Mouse (Mus musculus) stomach, embryonic 16.5 days (tissue): ENCODE data around the gene Hhat. TPM values are rescaled to one million over a fixed set of nuclear protein-coding genes. Genes with fewer than 3 reads are reported as not detected.

Experiments used
- ATAC-seq: fragments of 200-750 bp; cut with Nextera tagmentation; 2 replicates; pipeline ENCODE4 v1.8.0; 2017; ENCODE audit warnings: moderate number of reproducible peaks, moderate TSS enrichment; ENCODE audit not compliant: insufficient read depth, low FRiP score
- H3K27ac ChIP-seq: fragments of 300-500 bp; sonication (generic); 2 replicates; pipeline ENCODE4 v1.5.1; 2014; ENCODE audit warnings: low read length
- H3K27me3 ChIP-seq: fragments of 300-500 bp; sonication (generic); 2 replicates; pipeline ENCODE4 v1.6.1; 2014; ENCODE audit warnings: low read length, control low read depth, mixed read lengths; ENCODE audit not compliant: control insufficient read depth, insufficient read depth
- H3K36me3 ChIP-seq: fragments of 300-500 bp; sonication (generic); 2 replicates; pipeline ENCODE4 v1.6.1; 2014; ENCODE audit warnings: low read length; ENCODE audit not compliant: control insufficient read depth, insufficient read depth
- H3K4me1 ChIP-seq: fragments of 300-500 bp; sonication (generic); 2 replicates; pipeline ENCODE4 v1.6.1; 2014; ENCODE audit warnings: low read length, control low read depth, mixed read lengths; ENCODE audit not compliant: control insufficient read depth, insufficient read depth
- H3K4me2 ChIP-seq: fragments of 300-500 bp; sonication (generic); 2 replicates; pipeline ENCODE4 v1.6.1; 2014; ENCODE audit warnings: low read depth, low read length, mixed read lengths
- H3K4me3 ChIP-seq: fragments of 300-500 bp; sonication (generic); replicated peaks from 2 replicates; pipeline ENCODE4 v1.5.1; 2014; ENCODE audit warnings: mild to moderate bottlenecking, low read length
- H3K9ac ChIP-seq: fragments of 300-500 bp; sonication (generic); 2 replicates; pipeline ENCODE4 v1.6.1; 2014; ENCODE audit warnings: low read length
- H3K9me3 ChIP-seq: fragments of 300-500 bp; sonication (generic); replicated peaks from 2 replicates; pipeline ENCODE4 v1.6.1; 2016; ENCODE audit warnings: low read length, control low read depth; ENCODE audit not compliant: control insufficient read depth
- WGBS: fragments of 180-500 bp; shearing (Covaris S2); extraction: QIAGEN DNeasy Blood & Tissue Kit; methylation state at CpG from one replicate; pipeline ENCODE4 v1.1.7; 2014; 5-methylcytosine and 5-hydroxymethylcytosine counted together
- polyA plus RNA-seq: library from polyadenylated mRNA; unstranded; fragments of >200 nt; fragmentation: Nextera tagmentation; extraction: Ambion mirVana; gene quantifications from 2 replicates; pipeline ENCODE4 v1.2.1, GENCODE M21; 2015

The Hhat gene
- polyA plus RNA-seq, 1 experiment from 2014 or later = 8.9 TPM

- H3K4me3 ChIP-seq = no peak overlapping the region
- no peak overlapping the region for H3K9ac ChIP-seq
- H3K4me1 ChIP-seq = peaks cover 2% of the 10 kb centered on the region; the same call in 1 of the 2 replicates
- ATAC-seq = no peak
- H3K36me3 ChIP-seq = no peaks in the 10 kb centered on the region
- WGBS = 66% methylated on average over 7 of the region's 7 CpGs
- no peaks in the 10 kb centered on the region for H3K9me3 ChIP-seq
- H3K27me3 ChIP-seq = no peaks in the 10 kb centered on the region
- no peak overlapping the region for H3K4me2 ChIP-seq
- no peak overlapping the region for H3K27ac ChIP-seq
Measured at GRCm38 (mm10) chr1:192730517-192730916, 40.5 kb downstream of the Hhat start.

GRCm38 (mm10) chr1:192726996-192727624 is 43.9 kb downstream of the Hhat start:
- no peak overlapping the region for H3K4me2 ChIP-seq
- H3K36me3 ChIP-seq = no peaks in the 10 kb centered on the region
- no peaks in the 10 kb centered on the region for H3K9me3 ChIP-seq
- ATAC-seq = peak; percentile 62; the same call in 1 of the 2 replicates
- H3K4me3 ChIP-seq = no peak overlapping the region
- H3K9ac ChIP-seq = no peak overlapping the region
- no peaks in the 10 kb centered on the region for H3K4me1 ChIP-seq
- 56% methylated on average over 11 of the region's 11 CpGs for WGBS
- no peaks in the 10 kb centered on the region for H3K27me3 ChIP-seq
- H3K27ac ChIP-seq = no peak overlapping the region

GRCm38 (mm10) chr1:192722147-192722546 is 48.9 kb downstream of the Hhat start:
- no peak for ATAC-seq
- Histone ChIP-seq H3K9me3 (no peaks in the 10 kb centered on the region), H3K27ac (no peak overlapping the region), H3K27me3 (no peaks in the 10 kb centered on the region), H3K4me3 (no peak overlapping the region), H3K4me1 (no peaks in the 10 kb centered on the region), H3K36me3 (no peaks in the 10 kb centered on the region), H3K4me2 (no peak overlapping the region), H3K9ac (no peak overlapping the region)
- WGBS = 31% methylated on average over 5 of the region's 5 CpGs

- H3K9me3 ChIP-seq = no peaks in the 10 kb centered on the region
- no peaks in the 10 kb centered on the region for H3K27me3 ChIP-seq
- H3K9ac ChIP-seq = no peak overlapping the region
- WGBS = 85% methylated on average over 10 of the region's 10 CpGs
- ATAC-seq = no peak
- no peaks in the 10 kb centered on the region for H3K4me1 ChIP-seq
- H3K27ac ChIP-seq = no peak overlapping the region
- no peaks in the 10 kb centered on the region for H3K36me3 ChIP-seq
- no peak overlapping the region for H3K4me3 ChIP-seq
- no peak overlapping the region for H3K4me2 ChIP-seq
Measured at GRCm38 (mm10) chr1:192720156-192720555, 50.9 kb downstream of the Hhat start.

- 34% methylated on average over 3 of the region's 3 CpGs for WGBS
- Histone ChIP-seq H3K27ac (no peak overlapping the region), H3K4me1 (no peaks in the 10 kb centered on the region), H3K36me3 (no peaks in the 10 kb centered on the region), H3K27me3 (no peaks in the 10 kb centered on the region), H3K4me3 (no peak overlapping the region), H3K4me2 (no peak overlapping the region), H3K9ac (no peak overlapping the region), H3K9me3 (no peaks in the 10 kb centered on the region)
- no peak for ATAC-seq
Measured at GRCm38 (mm10) chr1:192711779-192712348, 59.2 kb downstream of the Hhat start.

- no peak overlapping the region for H3K9ac ChIP-seq
- no peaks in the 10 kb centered on the region for H3K36me3 ChIP-seq
- no peak overlapping the region for H3K4me2 ChIP-seq
- H3K27me3 ChIP-seq = no peaks in the 10 kb centered on the region
- no peaks in the 10 kb centered on the region; the same call in 1 of the 2 replicates for H3K4me1 ChIP-seq
- H3K27ac ChIP-seq = no peak overlapping the region
- no peak for ATAC-seq
- no peaks in the 10 kb centered on the region for H3K9me3 ChIP-seq
- no peak overlapping the region for H3K4me3 ChIP-seq
- 80% methylated on average over 8 of the region's 8 CpGs for WGBS
Measured at GRCm38 (mm10) chr1:192700339-192701073, 70.5 kb downstream of the Hhat start.

- no peak overlapping the region for H3K4me2 ChIP-seq
- H3K36me3 ChIP-seq = no peaks in the 10 kb centered on the region
- no peaks in the 10 kb centered on the region; the same call in 1 of the 2 replicates for H3K4me1 ChIP-seq
- H3K9ac ChIP-seq = no peak overlapping the region
- H3K9me3 ChIP-seq = no peaks in the 10 kb centered on the region
- H3K4me3 ChIP-seq = no peak overlapping the region
- no peak overlapping the region for H3K27ac ChIP-seq
- H3K27me3 ChIP-seq = no peaks in the 10 kb centered on the region
- ATAC-seq = no peak
Measured at GRCm38 (mm10) chr1:192699101-192699500, 71.9 kb downstream of the Hhat start.

GRCm38 (mm10) chr1:192696371-192696863 is 74.6 kb downstream of the Hhat start:
- H3K36me3 ChIP-seq = no peaks in the 10 kb centered on the region
- no peak overlapping the region for H3K9ac ChIP-seq
- no peak overlapping the region for H3K4me3 ChIP-seq
- no peak for ATAC-seq
- H3K9me3 ChIP-seq = no peaks in the 10 kb centered on the region
- no peak overlapping the region for H3K27ac ChIP-seq
- WGBS = 65% methylated on average over 1 of the region's 1 CpGs
- no peak overlapping the region for H3K4me2 ChIP-seq
- no peaks in the 10 kb centered on the region for H3K27me3 ChIP-seq
- H3K4me1 ChIP-seq = no peaks in the 10 kb centered on the region; the same call in 1 of the 2 replicates

- Histone ChIP-seq H3K4me3 (no peak overlapping the region), H3K4me1 (no peaks in the 10 kb centered on the region; the same call in 1 of the 2 replicates), H3K9ac (no peak overlapping the region), H3K36me3 (no peaks in the 10 kb centered on the region), H3K27ac (no peak overlapping the region), H3K27me3 (no peaks in the 10 kb centered on the region), H3K4me2 (no peak overlapping the region), H3K9me3 (no peaks in the 10 kb centered on the region)
- WGBS = 92% methylated on average over 10 of the region's 10 CpGs
- no peak for ATAC-seq
Measured at GRCm38 (mm10) chr1:192693644-192694043, 77.4 kb downstream of the Hhat start.
